Mouse (Mus musculus): ENCODE measurements around the gene Osbpl10. TPM values are rescaled to one million over a fixed set of nuclear protein-coding genes. Genes with fewer than 3 reads are reported as not detected.

Gene Osbpl10
- polyA plus RNA-seq (2012; rRNA removed; ENCODE audit: low replicate concordance), result 2.0 and 2.8 TPM in 2 replicates

DNA sequence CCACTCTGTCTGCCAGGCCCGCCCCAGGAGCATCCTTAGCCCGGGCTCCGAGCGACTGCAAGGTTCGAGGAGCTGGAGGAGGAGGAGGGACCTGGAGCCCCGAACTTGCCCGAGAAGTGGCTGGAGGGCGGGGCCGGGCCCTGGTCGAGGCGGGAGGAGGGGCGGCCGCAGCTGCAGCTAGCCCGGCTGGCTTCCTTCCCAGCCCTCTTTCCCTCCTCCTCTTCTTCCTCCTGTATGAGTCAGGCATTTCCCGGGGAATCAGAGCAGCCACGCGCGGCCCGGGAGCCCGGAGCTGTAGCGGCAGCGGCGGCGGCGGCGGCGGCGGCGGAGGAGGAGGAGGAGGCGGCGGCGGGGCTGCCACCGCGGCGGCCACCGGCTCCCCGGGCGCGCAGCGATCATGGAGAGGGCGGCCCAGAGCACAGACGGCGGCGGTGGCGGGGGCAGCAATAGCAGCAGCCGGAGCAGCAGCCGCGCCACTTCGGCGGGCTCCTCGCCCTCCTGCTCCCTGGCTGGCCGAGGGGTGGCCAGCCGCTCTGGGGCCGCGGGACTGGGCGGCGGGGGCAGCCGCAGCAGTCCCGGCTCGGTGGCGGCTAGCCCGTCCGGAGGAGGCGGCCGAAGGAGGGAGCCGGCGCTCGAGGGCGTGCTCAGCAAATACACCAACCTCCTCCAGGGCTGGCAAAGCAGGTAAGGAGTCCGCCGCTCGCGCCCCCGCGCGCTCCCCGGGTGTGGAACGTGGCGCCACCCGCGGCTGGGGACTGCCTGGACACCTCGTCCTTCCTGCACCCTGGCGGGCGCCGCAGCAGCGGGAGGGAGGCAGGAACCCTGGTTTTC lies at the start of gene Osbpl10:
TSS of gene Osbpl10 (plus strand) at position 289 of the 831 bp plus-strand sequence.

GRCm38 (mm10) chr9:114933723-114934171 lies 44.6 kb upstream of the Osbpl10 start, which contains the start of gene Gpd1l:
Gene Gpd1l (minus strand): TSS chr9:114933987.

GRCm38 (mm10) chr9:114982689-114983360 lies 4.5 kb downstream of the Osbpl10 start, which contains the start of gene Rps27rt:
Gene Rps27rt (minus strand): TSS chr9:114982739.

Other genes starting within 250 kb of the Osbpl10 start
- 50.2 and 62.5 TPM in 2 replicates for gene Cmtm6, start 247.5 kb upstream of the Osbpl10 start, polyA plus RNA-seq (2012; rRNA removed; ENCODE audit: low replicate concordance)
- 190 and 234 TPM in 2 replicates for gene Cmtm7, start 196.7 kb upstream of the Osbpl10 start, polyA plus RNA-seq (2012; rRNA removed; ENCODE audit: low replicate concordance)
- 46.7 and 62.7 TPM in 2 replicates for gene Cmtm8, start 134.4 kb upstream of the Osbpl10 start, polyA plus RNA-seq (2012; rRNA removed; ENCODE audit: low replicate concordance)
- 20.2 and 31.3 TPM in 2 replicates for gene Gpd1l, start 44.6 kb upstream of the Osbpl10 start, polyA plus RNA-seq (2012; rRNA removed; ENCODE audit: low replicate concordance)
- 36.3 and 170 TPM in 2 replicates for gene Rps27rt, start 4.2 kb downstream of the Osbpl10 start, polyA plus RNA-seq (2012; rRNA removed; ENCODE audit: low replicate concordance)

Measured in mammary gland, adult 2 months (tissue).